Mouse (Mus musculus) kidney, embryonic 16.5 days (tissue): ENCODE data around the gene Kcnd3. TPM values are rescaled to one million over a fixed set of nuclear protein-coding genes. Genes with fewer than 3 reads are reported as not detected.
A peak's percentile ranks its signal among the peaks of the same experiment; 100 is the strongest.

ENCODE experiments used
- ATAC-seq: fragments of 200-750 bp; cut with Nextera tagmentation; 2 replicates; pipeline ENCODE4 v1.8.0; 2017; ENCODE audit warnings: moderate TSS enrichment; ENCODE audit not compliant: low FRiP score, low TSS enrichment
- H3K27ac ChIP-seq: fragments of 300-500 bp; sonication (generic); 2 replicates; pipeline ENCODE4 v1.5.1; 2014; ENCODE audit warnings: low read length
- H3K27me3 ChIP-seq: fragments of 300-500 bp; sonication (generic); 2 replicates; pipeline ENCODE4 v1.6.1; 2014; ENCODE audit warnings: low read length, control low read depth, mixed read lengths; ENCODE audit not compliant: insufficient read depth
- H3K36me3 ChIP-seq: fragments of 300-500 bp; sonication (generic); 2 replicates; pipeline ENCODE4 v1.6.1; 2014; ENCODE audit warnings: low read length, control low read depth, mixed read lengths; ENCODE audit not compliant: insufficient read depth
- H3K4me1 ChIP-seq: fragments of 300-500 bp; sonication (generic); 2 replicates; pipeline ENCODE4 v1.6.1; 2014; ENCODE audit warnings: low read length, control low read depth, mixed read lengths; ENCODE audit not compliant: insufficient read depth
- H3K4me2 ChIP-seq: fragments of 300-500 bp; sonication (generic); replicated peaks from 2 replicates; pipeline ENCODE4 v1.6.1; 2014; ENCODE audit warnings: low read depth, low read length
- H3K4me3 ChIP-seq: fragments of 300-500 bp; sonication (generic); 2 replicates; pipeline ENCODE4 v1.5.1; 2014; ENCODE audit warnings: mild to moderate bottlenecking, low read length
- H3K9ac ChIP-seq: fragments of 300-500 bp; sonication (generic); replicated peaks from 2 replicates; pipeline ENCODE4 v1.6.1; 2014; ENCODE audit warnings: low read length
- H3K9me3 ChIP-seq: fragments of 300-500 bp; sonication (generic); 2 replicates; pipeline ENCODE4 v1.6.1; 2016; ENCODE audit warnings: low read length, control low read depth
- WGBS: fragments of 180-500 bp; shearing (Covaris S2); extraction: QIAGEN DNeasy Blood & Tissue Kit; methylation state at CpG from one replicate; pipeline ENCODE4 v1.1.7; 2014; 5-methylcytosine and 5-hydroxymethylcytosine counted together
- polyA plus RNA-seq: library from polyadenylated mRNA; unstranded; fragments of >200 nt; fragmentation: Nextera tagmentation; extraction: Ambion mirVana; gene quantifications from 2 replicates; pipeline ENCODE4 v1.2.1, GENCODE M21; 2015

Kcnd3 gene
- polyA plus RNA-seq, 1 experiment from 2014 or later, result 2.7 TPM

GRCm38 (mm10) chr3:105511836-105512235, 59.7 kb downstream of the Kcnd3 start:
- ATAC-seq, result no peak
- Histone ChIP-seq H3K27ac (no peak overlapping the region), H3K4me1 (no peaks in the 10 kb centered on the region), H3K9ac (no peak overlapping the region), H3K4me2 (no peak overlapping the region), H3K9me3 (no peaks in the 10 kb centered on the region), H3K36me3 (no peaks in the 10 kb centered on the region), H3K27me3 (no peaks in the 10 kb centered on the region), H3K4me3 (no peak overlapping the region)
- 43% methylated on average over 2 of the region's 2 CpGs for WGBS

GRCm38 (mm10) chr3:105514215-105514614, 62.1 kb downstream of the Kcnd3 start:
- Histone ChIP-seq H3K36me3 (no peaks in the 10 kb centered on the region), H3K4me1 (no peaks in the 10 kb centered on the region), H3K27ac (no peak overlapping the region), H3K9me3 (no peaks in the 10 kb centered on the region), H3K4me2 (no peak overlapping the region), H3K4me3 (no peak overlapping the region), H3K27me3 (no peaks in the 10 kb centered on the region), H3K9ac (no peak overlapping the region)
- 72% methylated on average over 3 of the region's 3 CpGs for WGBS
- no peak for ATAC-seq

DNA sequence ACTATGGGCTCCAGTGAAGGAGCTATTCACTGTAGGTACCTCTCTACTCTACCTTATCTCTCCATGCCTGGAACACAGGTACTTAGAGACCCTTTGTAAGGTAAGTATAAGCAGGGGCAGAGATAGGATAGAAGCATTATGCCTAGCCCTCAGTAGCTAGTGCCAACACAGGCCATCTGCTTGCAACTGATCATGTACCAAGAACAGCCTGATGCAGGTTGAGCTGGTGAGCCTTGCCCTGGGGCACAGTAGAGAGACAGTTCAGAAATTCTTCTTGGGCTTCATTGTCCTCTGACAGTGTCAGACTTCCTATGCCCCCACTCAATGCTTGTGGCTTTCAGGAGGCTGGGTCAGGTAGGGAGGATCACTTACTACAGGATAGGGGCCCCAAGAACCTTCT, 62.9 kb downstream of the Kcnd3 start:
- no peaks in the 10 kb centered on the region for H3K4me1 ChIP-seq
- no peak overlapping the region for H3K4me3 ChIP-seq
- no peak overlapping the region for H3K27ac ChIP-seq
- H3K36me3 ChIP-seq, result no peaks in the 10 kb centered on the region
- H3K9ac ChIP-seq, result no peak overlapping the region
- no peak overlapping the region for H3K4me2 ChIP-seq
- ATAC-seq, result no peak
- H3K27me3 ChIP-seq, result no peaks in the 10 kb centered on the region
- no peaks in the 10 kb centered on the region for H3K9me3 ChIP-seq

- Histone ChIP-seq H3K36me3 (no peaks in the 10 kb centered on the region), H3K9me3 (no peaks in the 10 kb centered on the region), H3K4me1 (no peaks in the 10 kb centered on the region), H3K4me2 (no peak overlapping the region), H3K27me3 (no peaks in the 10 kb centered on the region), H3K27ac (no peak overlapping the region), H3K9ac (no peak overlapping the region), H3K4me3 (no peak overlapping the region)
- WGBS, result 76% methylated on average over 1 of the region's 1 CpGs
- ATAC-seq, result no peak
These were observed 63.5 kb downstream of the Kcnd3 start for GRCm38 (mm10) chr3:105515640-105516039.

- no peak overlapping the region for H3K4me2 ChIP-seq
- H3K9ac ChIP-seq, result no peak overlapping the region
- H3K27ac ChIP-seq, result no peak overlapping the region
- no peaks in the 10 kb centered on the region for H3K36me3 ChIP-seq
- H3K4me1 ChIP-seq, result no peaks in the 10 kb centered on the region
- no peaks in the 10 kb centered on the region for H3K9me3 ChIP-seq
- H3K4me3 ChIP-seq, result no peak overlapping the region
- WGBS, result 77% methylated on average over 6 of the region's 6 CpGs
- no peak for ATAC-seq
- H3K27me3 ChIP-seq, result no peaks in the 10 kb centered on the region
These were observed 68.3 kb downstream of the Kcnd3 start for GRCm38 (mm10) chr3:105520446-105520845.

- WGBS, result 72% methylated on average over 12 of the region's 12 CpGs
- Histone ChIP-seq H3K36me3 (no peaks in the 10 kb centered on the region), H3K4me2 (no peak overlapping the region), H3K27me3 (no peaks in the 10 kb centered on the region), H3K4me3 (no peak overlapping the region), H3K27ac (no peak overlapping the region), H3K9me3 (no peaks in the 10 kb centered on the region), H3K4me1 (no peaks in the 10 kb centered on the region), H3K9ac (no peak overlapping the region)
- ATAC-seq, result no peak
These were observed 69.1 kb downstream of the Kcnd3 start for GRCm38 (mm10) chr3:105521178-105521631.

GRCm38 (mm10) chr3:105521639-105522038, 69.5 kb downstream of the Kcnd3 start:
- no peak overlapping the region for H3K27ac ChIP-seq
- no peaks in the 10 kb centered on the region for H3K4me1 ChIP-seq
- no peak overlapping the region for H3K9ac ChIP-seq
- no peak for ATAC-seq
- no peaks in the 10 kb centered on the region for H3K27me3 ChIP-seq
- no peaks in the 10 kb centered on the region for H3K9me3 ChIP-seq
- H3K36me3 ChIP-seq, result no peaks in the 10 kb centered on the region
- H3K4me2 ChIP-seq, result no peak overlapping the region
- no peak overlapping the region for H3K4me3 ChIP-seq
- WGBS, result 84% methylated on average over 4 of the region's 4 CpGs

DNA sequence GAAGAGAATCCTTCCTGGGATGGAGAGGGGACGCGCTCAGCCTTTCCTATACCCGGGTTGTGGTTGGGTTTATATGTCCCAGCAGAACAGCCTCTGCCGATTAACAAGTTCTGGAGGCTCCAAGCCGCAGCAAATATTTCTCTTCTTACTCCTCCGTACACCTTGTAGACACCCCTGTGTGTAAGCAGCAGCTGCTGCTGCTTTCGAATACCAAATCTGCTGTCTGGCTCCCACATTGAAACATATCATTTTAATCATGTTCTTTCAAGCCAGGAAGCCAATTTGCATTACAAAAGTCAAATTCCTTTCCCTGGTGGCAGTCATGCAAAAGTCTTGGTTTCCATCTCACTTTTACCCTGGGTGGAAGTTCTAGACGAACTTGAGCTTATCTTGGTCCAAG, 76.7 kb downstream of the Kcnd3 start:
- no peaks in the 10 kb centered on the region for H3K27me3 ChIP-seq
- H3K9ac ChIP-seq, result no peak overlapping the region
- no peaks in the 10 kb centered on the region for H3K36me3 ChIP-seq
- no peaks in the 10 kb centered on the region for H3K9me3 ChIP-seq
- H3K4me3 ChIP-seq, result no peak overlapping the region
- WGBS, result 78% methylated on average over 8 of the region's 8 CpGs
- H3K27ac ChIP-seq, result no peak overlapping the region
- no peak for ATAC-seq
- H3K4me1 ChIP-seq, result peaks cover 22% of the 10 kb centered on the region; the same call in 1 of the 2 replicates
- no peak overlapping the region for H3K4me2 ChIP-seq

GRCm38 (mm10) chr3:105529700-105530099, 77.6 kb downstream of the Kcnd3 start:
- no peak overlapping the region for H3K4me2 ChIP-seq
- H3K9me3 ChIP-seq, result no peaks in the 10 kb centered on the region
- 0 out of 2 replicates have a peak, but pooled peaks have one; percentile 27 for ATAC-seq
- peaks cover 22% of the 10 kb centered on the region; the same call in 1 of the 2 replicates for H3K4me1 ChIP-seq
- H3K4me3 ChIP-seq, result no peak overlapping the region
- no peaks in the 10 kb centered on the region for H3K27me3 ChIP-seq
- 13% methylated on average over 5 of the region's 5 CpGs for WGBS
- H3K27ac ChIP-seq, result no peak overlapping the region
- no peaks in the 10 kb centered on the region for H3K36me3 ChIP-seq
- H3K9ac ChIP-seq, result no peak overlapping the region

DNA sequence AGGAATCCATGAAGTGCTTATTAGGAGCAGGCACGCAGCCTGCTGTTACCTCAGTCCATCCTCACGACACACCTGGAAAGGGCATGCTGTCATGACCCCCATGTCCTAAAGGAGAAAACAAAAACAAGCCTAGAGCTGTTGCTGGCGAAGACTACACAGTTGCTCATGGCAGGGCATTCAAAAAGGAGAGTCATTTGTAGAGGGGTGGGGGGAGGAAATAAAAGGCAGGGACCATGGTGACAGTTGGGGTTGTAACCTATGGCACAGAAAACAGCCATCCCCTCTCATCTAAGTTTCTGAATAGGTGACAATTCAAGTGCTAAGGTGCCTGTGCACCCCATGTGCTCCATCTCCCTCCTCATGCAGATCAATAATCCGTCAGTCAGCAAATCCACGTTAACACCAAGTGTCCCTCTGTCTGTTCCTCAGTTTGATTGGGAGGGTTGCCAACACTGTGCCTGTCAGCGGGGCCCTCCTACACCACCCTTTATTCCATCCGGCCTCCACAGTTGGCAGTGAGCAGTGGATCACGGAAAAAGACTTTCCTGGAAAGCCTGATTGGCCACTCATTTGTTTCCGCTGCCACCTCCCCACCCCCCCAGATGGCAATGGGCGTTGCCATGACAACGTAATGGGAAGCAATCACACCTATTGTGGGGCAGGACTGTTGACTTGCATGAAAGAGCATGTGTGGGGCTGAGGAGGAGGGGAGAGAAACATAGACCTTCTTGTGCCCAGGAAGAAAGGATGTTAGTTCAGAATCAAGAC, 78.4 kb downstream of the Kcnd3 start:
- Histone ChIP-seq H3K4me2 (no peak overlapping the region), H3K27ac (no peak overlapping the region), H3K27me3 (no peaks in the 10 kb centered on the region), H3K36me3 (no peaks in the 10 kb centered on the region), H3K4me1 (peaks cover 22% of the 10 kb centered on the region; the same call in 1 of the 2 replicates), H3K9ac (no peak overlapping the region), H3K9me3 (no peaks in the 10 kb centered on the region), H3K4me3 (no peak overlapping the region)
- 28% methylated on average over 11 of the region's 11 CpGs for WGBS
- ATAC-seq, result peak; percentile 49; the same call in 1 of the 2 replicates
